Mouse (Mus musculus): Measurements from ENCODE around the gene S100a10. TPM values are rescaled to one million over a fixed set of nuclear protein-coding genes. Genes with fewer than 3 reads are reported as not detected.

S100a10 gene
- total and polyA plus RNA-seq, 2 experiments from 2014 or later, result 68.9 to 134 TPM

GRCm38 (mm10) chr3:93563216-93563615 is 8.3 kb downstream of the S100a10 start:
- Histone ChIP-seq H3K4me3 (ENCODE audit: low read depth, low read length) (no peak overlapping the region), H3K9me3 (ENCODE audit: low read length) (no peaks in the 10 kb centered on the region), H3K4me2 (ENCODE audit: low read depth, low read length, poor library complexity, severe bottlenecking) (no peak overlapping the region), H3K4me1 (ENCODE audit: insufficient read depth, low read length) (no peaks in the 10 kb centered on the region), H3K27ac (ENCODE audit: low read depth, low read length) (no peak overlapping the region), H3K36me3 (ENCODE audit: insufficient read depth, low read length) (no peaks in the 10 kb centered on the region; the same call in 1 of the 2 replicates), H3K9ac (replicated peaks; ENCODE audit: low read length, poor library complexity, severe bottlenecking) (no peak overlapping the region), H3K27me3 (ENCODE audit: insufficient read depth, low read length) (no peaks in the 10 kb centered on the region)
- WGBS, result 95% methylated on average over 4 of the region's 4 CpGs
- no peak for TF ChIP-seq CTCF (IDR thresholded peaks at IDR 0.05)
- ATAC-seq (ENCODE audit: low FRiP score), result no peak
- no peak for DNase-seq (ENCODE audit: low spot score)

- Histone ChIP-seq H3K4me2 (ENCODE audit: low read depth, low read length, poor library complexity, severe bottlenecking) (no peak overlapping the region), H3K9ac (replicated peaks; ENCODE audit: low read length, poor library complexity, severe bottlenecking) (no peak overlapping the region), H3K9me3 (ENCODE audit: low read length) (no peaks in the 10 kb centered on the region), H3K4me3 (ENCODE audit: low read depth, low read length) (no peak overlapping the region), H3K36me3 (ENCODE audit: insufficient read depth, low read length) (no peaks in the 10 kb centered on the region; the same call in 1 of the 2 replicates), H3K27ac (ENCODE audit: low read depth, low read length) (no peak overlapping the region), H3K27me3 (ENCODE audit: insufficient read depth, low read length) (no peaks in the 10 kb centered on the region), H3K4me1 (ENCODE audit: insufficient read depth, low read length) (no peaks in the 10 kb centered on the region)
- DNase-seq (ENCODE audit: low spot score) (no peak), ATAC-seq (ENCODE audit: low FRiP score) (no peak)
- WGBS, result 88% methylated on average over 3 of the region's 3 CpGs
- TF ChIP-seq CTCF (IDR thresholded peaks at IDR 0.05), result no peak
Measured at GRCm38 (mm10) chr3:93566892-93567291, 12.0 kb downstream of the S100a10 start.

DNA sequence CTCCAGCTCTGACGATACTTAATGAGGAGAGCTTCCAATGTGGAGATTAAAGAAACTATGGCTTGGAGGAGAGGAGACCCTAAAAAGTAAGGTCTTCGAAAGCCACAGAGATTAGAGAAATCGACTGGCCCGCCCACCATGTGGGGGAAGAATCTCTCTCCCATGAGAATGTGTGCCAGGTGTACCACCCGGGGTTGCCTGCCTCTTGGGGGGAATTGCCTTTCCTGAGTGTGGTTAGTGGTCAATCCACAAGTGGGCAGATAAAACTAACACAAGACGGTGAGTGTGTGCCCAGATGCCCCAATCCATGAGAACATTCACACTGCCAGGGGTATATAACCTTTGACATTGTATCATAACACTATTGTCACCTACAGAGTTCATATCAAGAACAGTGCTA is 12.8 kb downstream of the S100a10 start:
- Histone ChIP-seq H3K36me3 (ENCODE audit: insufficient read depth, low read length) (no peaks in the 10 kb centered on the region; the same call in 1 of the 2 replicates), H3K9me3 (ENCODE audit: low read length) (no peaks in the 10 kb centered on the region), H3K4me3 (ENCODE audit: low read depth, low read length) (no peak overlapping the region), H3K4me2 (ENCODE audit: low read depth, low read length, poor library complexity, severe bottlenecking) (no peak overlapping the region), H3K27me3 (ENCODE audit: insufficient read depth, low read length) (no peaks in the 10 kb centered on the region), H3K27ac (ENCODE audit: low read depth, low read length) (no peak overlapping the region), H3K9ac (replicated peaks; ENCODE audit: low read length, poor library complexity, severe bottlenecking) (no peak overlapping the region), H3K4me1 (ENCODE audit: insufficient read depth, low read length) (no peaks in the 10 kb centered on the region)
- ATAC-seq (ENCODE audit: low FRiP score), result no peak
- 93% methylated on average over 6 of the region's 6 CpGs for WGBS
- no peak for DNase-seq (ENCODE audit: low spot score)
- no peak for TF ChIP-seq CTCF (IDR thresholded peaks at IDR 0.05)

- H3K36me3 ChIP-seq (ENCODE audit: insufficient read depth, low read length), result no peaks in the 10 kb centered on the region; the same call in 1 of the 2 replicates
- H3K9me3 ChIP-seq (ENCODE audit: low read length), result no peaks in the 10 kb centered on the region
- H3K27ac ChIP-seq (ENCODE audit: low read depth, low read length), result no peak overlapping the region
- H3K4me2 ChIP-seq (ENCODE audit: low read depth, low read length, poor library complexity, severe bottlenecking), result no peak overlapping the region
- H3K27me3 ChIP-seq (ENCODE audit: insufficient read depth, low read length), result no peaks in the 10 kb centered on the region
- ATAC-seq (ENCODE audit: low FRiP score) (no peak), DNase-seq (ENCODE audit: low spot score) (peak; percentile 67)
- H3K9ac ChIP-seq (replicated peaks; ENCODE audit: low read length, poor library complexity, severe bottlenecking), result no peak overlapping the region
- H3K4me3 ChIP-seq (ENCODE audit: low read depth, low read length), result no peak overlapping the region
- 71% methylated on average over 7 of the region's 7 CpGs for WGBS
- TF ChIP-seq CTCF (IDR thresholded peaks at IDR 0.05), result no peak
- no peaks in the 10 kb centered on the region for H3K4me1 ChIP-seq (ENCODE audit: insufficient read depth, low read length)
Measured at GRCm38 (mm10) chr3:93568428-93569040, 13.7 kb downstream of the S100a10 start.

- H3K9me3 ChIP-seq (ENCODE audit: low read length), result no peaks in the 10 kb centered on the region
- TF ChIP-seq CTCF (IDR thresholded peaks at IDR 0.05), result no peak
- H3K9ac ChIP-seq (replicated peaks; ENCODE audit: low read length, poor library complexity, severe bottlenecking), result no peak overlapping the region
- H3K4me3 ChIP-seq (ENCODE audit: low read depth, low read length), result no peak overlapping the region
- no peaks in the 10 kb centered on the region for H3K4me1 ChIP-seq (ENCODE audit: insufficient read depth, low read length)
- DNase-seq (ENCODE audit: low spot score) (no peak), ATAC-seq (ENCODE audit: low FRiP score) (no peak)
- no peaks in the 10 kb centered on the region for H3K27me3 ChIP-seq (ENCODE audit: insufficient read depth, low read length)
- no peak overlapping the region for H3K27ac ChIP-seq (ENCODE audit: low read depth, low read length)
- no peaks in the 10 kb centered on the region; the same call in 1 of the 2 replicates for H3K36me3 ChIP-seq (ENCODE audit: insufficient read depth, low read length)
- 74% methylated on average over 2 of the region's 2 CpGs for WGBS
- no peak overlapping the region for H3K4me2 ChIP-seq (ENCODE audit: low read depth, low read length, poor library complexity, severe bottlenecking)
Measured at GRCm38 (mm10) chr3:93569046-93569445, 14.2 kb downstream of the S100a10 start.

DNA sequence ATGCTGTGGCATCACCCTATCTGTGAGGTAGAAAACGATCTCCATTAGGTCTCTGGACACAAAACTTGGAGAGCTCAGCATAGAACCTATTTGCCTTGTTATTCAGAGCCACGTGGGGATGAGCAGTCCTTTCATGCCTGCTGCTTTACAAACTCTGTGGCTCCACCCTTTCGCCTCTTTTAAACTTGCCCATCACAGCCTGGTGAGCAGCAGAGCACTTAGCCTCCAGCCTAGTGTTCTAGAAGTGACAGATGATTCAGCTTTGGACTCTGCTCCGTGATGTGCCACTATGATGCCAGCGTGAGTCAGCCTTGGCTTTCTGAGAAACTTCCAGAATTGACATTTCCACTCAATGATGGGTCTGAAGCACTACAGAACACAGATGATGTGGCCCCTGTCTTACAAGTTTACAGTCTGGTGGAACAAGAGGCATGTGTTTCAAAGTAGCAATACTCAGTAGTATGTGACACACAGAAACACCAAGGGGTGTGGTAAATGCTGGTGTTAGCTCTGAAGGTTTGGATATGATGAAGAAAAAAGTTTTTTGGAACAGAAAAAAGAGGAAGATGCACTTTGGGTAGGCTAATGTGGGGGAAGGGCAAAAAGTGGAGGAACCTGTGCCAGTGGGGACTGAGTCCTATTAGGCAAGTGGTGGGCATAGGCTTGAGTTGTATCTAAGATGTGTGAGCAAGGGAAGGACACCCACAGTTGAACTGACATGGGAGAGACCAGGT is 17.3 kb downstream of the S100a10 start:
- Histone ChIP-seq H3K4me2 (ENCODE audit: low read depth, low read length, poor library complexity, severe bottlenecking) (no peak overlapping the region), H3K9ac (replicated peaks; ENCODE audit: low read length, poor library complexity, severe bottlenecking) (no peak overlapping the region), H3K27me3 (ENCODE audit: insufficient read depth, low read length) (no peaks in the 10 kb centered on the region), H3K4me1 (ENCODE audit: insufficient read depth, low read length) (no peaks in the 10 kb centered on the region), H3K27ac (ENCODE audit: low read depth, low read length) (no peak overlapping the region), H3K36me3 (ENCODE audit: insufficient read depth, low read length) (no peaks in the 10 kb centered on the region), H3K4me3 (ENCODE audit: low read depth, low read length) (no peak overlapping the region), H3K9me3 (ENCODE audit: low read length) (no peaks in the 10 kb centered on the region)
- TF ChIP-seq CTCF (IDR thresholded peaks at IDR 0.05), result no peak
- WGBS, result 65% methylated on average over 5 of the region's 5 CpGs
- no peak for ATAC-seq (ENCODE audit: low FRiP score)
- no peak for DNase-seq (ENCODE audit: low spot score)

Data from midbrain, postnatal 0 days (tissue).